Mouse (Mus musculus) midbrain, embryonic 16.5 days (tissue): ENCODE data around the gene Syvn1. TPM values are rescaled to one million over a fixed set of nuclear protein-coding genes. Genes with fewer than 3 reads are reported as not detected.
"Not testable (repeated sequence)": the region's sequence is repeated elsewhere in the genome, so short reads cannot be mapped to it uniquely, and the experiment has no call there.

Experiments
- ATAC-seq: fragments of 200-750 bp; cut with Nextera tagmentation; 2 replicates; pipeline ENCODE4 v1.8.0; 2017; ENCODE audit warnings: moderate TSS enrichment
- H3K27ac ChIP-seq: fragments of 300-500 bp; sonication (generic); 2 replicates; pipeline ENCODE4 v1.5.1; 2014; ENCODE audit warnings: mild to moderate bottlenecking, low read length, mixed read lengths
- H3K27me3 ChIP-seq: fragments of 300-500 bp; sonication (generic); 2 replicates; pipeline ENCODE4 v1.6.1; 2014; ENCODE audit warnings: low read depth, low read length, mixed read lengths; ENCODE audit not compliant: control insufficient read depth, insufficient read depth
- H3K36me3 ChIP-seq: fragments of 300-500 bp; sonication (generic); 2 replicates; pipeline ENCODE4 v1.6.1; 2014; ENCODE audit warnings: mild to moderate bottlenecking, low read length, moderate library complexity, mixed read lengths; ENCODE audit not compliant: control insufficient read depth, insufficient read depth
- H3K4me1 ChIP-seq: fragments of 300-500 bp; sonication (generic); 2 replicates; pipeline ENCODE4 v1.6.1; 2014; ENCODE audit warnings: mild to moderate bottlenecking, low read length, mixed read lengths; ENCODE audit not compliant: control insufficient read depth, insufficient read depth
- H3K4me2 ChIP-seq: fragments of 300-500 bp; sonication (generic); 2 replicates; pipeline ENCODE4 v1.6.1; 2014; ENCODE audit warnings: mild to moderate bottlenecking, low read length, mixed read lengths
- H3K4me3 ChIP-seq: fragments of 300-500 bp; sonication (generic); 2 replicates; pipeline ENCODE4 v1.5.1; 2014; ENCODE audit warnings: low read depth, mild to moderate bottlenecking, low read length, moderate library complexity, mixed read lengths
- H3K9ac ChIP-seq: fragments of 300-500 bp; sonication (generic); 2 replicates; pipeline ENCODE4 v1.6.1; 2014; ENCODE audit warnings: low read depth, low read length, mixed read lengths
- H3K9me3 ChIP-seq: fragments of 300-500 bp; sonication (generic); replicated peaks from 2 replicates; pipeline ENCODE4 v1.6.1; 2014; ENCODE audit warnings: mild to moderate bottlenecking, low read length, mixed read lengths; ENCODE audit not compliant: control insufficient read depth, poor library complexity, severe bottlenecking
- WGBS: fragments of 180-500 bp; shearing (Covaris S2); extraction: QIAGEN DNeasy Blood & Tissue Kit; methylation state at CpG from one replicate; pipeline ENCODE4 v1.1.7; 2014; 5-methylcytosine and 5-hydroxymethylcytosine counted together
- polyA plus RNA-seq: library from polyadenylated mRNA; unstranded; fragments of >200 nt; fragmentation: Nextera tagmentation; extraction: Ambion mirVana; gene quantifications from 2 replicates; pipeline ENCODE4 v1.2.1, GENCODE M21; 2015

Gene Syvn1
- polyA plus RNA-seq, 1 experiment from 2014 or later = 34.5 TPM

GRCm38 (mm10) chr19:6030520-6031280 lies 15.7 kb upstream of the Syvn1 start:
- WGBS = 79% methylated on average over 14 of the region's 14 CpGs

GRCm38 (mm10) chr19:6035966-6036585 lies 10.3 kb upstream of the Syvn1 start:
- H3K4me3 ChIP-seq = no peak overlapping the region
- H3K9me3 ChIP-seq = no peaks in the 10 kb centered on the region
- no peak overlapping the region for H3K4me2 ChIP-seq
- H3K4me1 ChIP-seq = no peaks in the 10 kb centered on the region
- H3K27ac ChIP-seq = no peak overlapping the region
- H3K9ac ChIP-seq = no peak overlapping the region
- H3K27me3 ChIP-seq = no peaks in the 10 kb centered on the region
- no peaks in the 10 kb centered on the region for H3K36me3 ChIP-seq
- no peak for ATAC-seq
- WGBS = 79% methylated on average over 9 of the region's 9 CpGs

More at GRCm38 (mm10) chr19:6030520-6031280, 15.7 kb upstream of the Syvn1 start:
- H3K4me3 ChIP-seq = no peak overlapping the region
- H3K27me3 ChIP-seq = no peaks in the 10 kb centered on the region
- H3K4me2 ChIP-seq = no peak overlapping the region
- no peaks in the 10 kb centered on the region for H3K9me3 ChIP-seq
- ATAC-seq = no peak
- H3K27ac ChIP-seq = no peak overlapping the region
- no peaks in the 10 kb centered on the region for H3K36me3 ChIP-seq
- H3K4me1 ChIP-seq = no peaks in the 10 kb centered on the region
- H3K9ac ChIP-seq = no peak overlapping the region

GRCm38 (mm10) chr19:6037695-6038094 lies 8.7 kb upstream of the Syvn1 start:
- Histone ChIP-seq H3K9me3 (no peaks in the 10 kb centered on the region), H3K27me3 (no peaks in the 10 kb centered on the region), H3K4me2 (no peak overlapping the region), H3K36me3 (no peaks in the 10 kb centered on the region), H3K4me3 (no peak overlapping the region), H3K4me1 (no peaks in the 10 kb centered on the region), H3K27ac (no peak overlapping the region), H3K9ac (no peak overlapping the region)
- no peak for ATAC-seq

GRCm38 (mm10) chr19:6038326-6038725 lies 8.1 kb upstream of the Syvn1 start:
- no peak for ATAC-seq
- H3K9ac ChIP-seq = no peak overlapping the region
- no peak overlapping the region for H3K4me3 ChIP-seq
- H3K27me3 ChIP-seq = no peaks in the 10 kb centered on the region
- no peaks in the 10 kb centered on the region for H3K9me3 ChIP-seq
- no peak overlapping the region for H3K4me2 ChIP-seq
- H3K4me1 ChIP-seq = no peaks in the 10 kb centered on the region
- 85% methylated on average over 7 of the region's 7 CpGs for WGBS
- no peaks in the 10 kb centered on the region for H3K36me3 ChIP-seq
- no peak overlapping the region for H3K27ac ChIP-seq

GRCm38 (mm10) chr19:6040002-6040401 lies 6.4 kb upstream of the Syvn1 start:
- no peak overlapping the region for H3K4me2 ChIP-seq
- no peak overlapping the region for H3K27ac ChIP-seq
- ATAC-seq = no peak
- no peaks in the 10 kb centered on the region for H3K36me3 ChIP-seq
- H3K9me3 ChIP-seq = no peaks in the 10 kb centered on the region
- H3K27me3 ChIP-seq = no peaks in the 10 kb centered on the region
- no peak overlapping the region for H3K4me3 ChIP-seq
- H3K9ac ChIP-seq = no peak overlapping the region
- H3K4me1 ChIP-seq = peaks cover under 1% of the 10 kb centered on the region; the same call in 1 of the 2 replicates

GRCm38 (mm10) chr19:6042293-6042692 lies 4.1 kb upstream of the Syvn1 start:
- Histone ChIP-seq H3K4me1 (peaks cover 8% of the 10 kb centered on the region), H3K36me3 (no peaks in the 10 kb centered on the region), H3K9ac (no peak overlapping the region), H3K4me3 (no peak overlapping the region), H3K27me3 (no peaks in the 10 kb centered on the region), H3K4me2 (no peak overlapping the region), H3K9me3 (no peaks in the 10 kb centered on the region), H3K27ac (no peak overlapping the region)
- 82% methylated on average over 9 of the region's 9 CpGs for whole genome bisulfite sequencing
- no peak for ATAC-seq

- not testable (repeated sequence) for H3K9me3 ChIP-seq, ATAC-seq, H3K9ac ChIP-seq, H3K4me3 ChIP-seq, H3K27me3 ChIP-seq, H3K36me3 ChIP-seq, H3K4me2 ChIP-seq, H3K27ac ChIP-seq
- 63% methylated on average over 4 of the region's 4 CpGs for WGBS
- H3K4me1 ChIP-seq = peaks cover 20% of the 10 kb centered on the region
These were observed 2.3 kb upstream of the Syvn1 start for GRCm38 (mm10) chr19:6044102-6044501.

- Histone ChIP-seq H3K27me3 (no peaks in the 10 kb centered on the region), H3K4me1 (peaks cover 20% of the 10 kb centered on the region), H3K9me3 (no peaks in the 10 kb centered on the region), H3K4me2 (peak overlapping the region; percentile 94), H3K9ac (peak overlapping the region; percentile 81), H3K27ac (peak overlapping the region; percentile 99), H3K4me3 (peak overlapping the region; percentile 92), H3K36me3 (peaks cover 23% of the 10 kb centered on the region)
- 19% methylated on average over 20 of the region's 20 CpGs for WGBS
- ATAC-seq = peak; percentile 44
These were observed 746 bp upstream of the Syvn1 start for GRCm38 (mm10) chr19:6045366-6046293.
